Mouse (Mus musculus): ENCODE measurements around the gene Nmt1. TPM values are rescaled to one million over a fixed set of nuclear protein-coding genes. Genes with fewer than 3 reads are reported as not detected.
A peak's percentile ranks its signal among the peaks of the same experiment; 100 is the strongest.

Gene Nmt1
- total and polyA plus RNA-seq, 3 experiments: 37.1 to 67.2 (median 60.5) TPM

DNA sequence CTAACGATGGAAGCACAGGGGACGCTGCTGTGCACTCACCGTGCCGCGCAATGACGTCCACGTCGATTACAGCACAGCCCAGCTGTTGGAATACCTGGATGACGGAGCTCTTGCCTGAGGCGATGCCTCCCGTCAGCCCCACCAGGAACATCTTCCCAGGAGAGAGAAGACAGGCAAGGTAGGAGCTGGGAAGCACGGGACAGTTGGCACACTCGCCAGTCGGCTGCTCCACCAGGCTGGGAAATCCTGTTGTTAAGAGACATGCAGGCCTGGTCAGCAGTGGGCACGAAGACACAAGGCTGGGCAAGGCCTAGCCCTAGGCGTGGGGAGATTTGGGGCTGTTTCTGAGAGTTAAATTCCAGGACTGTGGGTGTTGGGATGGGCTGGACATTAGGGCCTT is 27.9 kb upstream of the Nmt1 start:
- no peak overlapping the region for H3K4me3 ChIP-seq
- intact Hi-C loops (cut with DNase I): no loop called here
- H3K4me1 ChIP-seq (ENCODE audit: control insufficient read depth, insufficient read depth, low read length): peaks cover 6% of the 10 kb centered on the region
- 94% methylated on average over 16 of the region's 16 CpGs for WGBS
- no peak overlapping the region for H3K9ac ChIP-seq (ENCODE audit: low read depth, low read length)
- no peaks in the 10 kb centered on the region for H3K36me3 ChIP-seq (ENCODE audit: control insufficient read depth, insufficient read depth, low read length)
- TF ChIP-seq EP300 (IDR thresholded peaks at IDR 0.05; ENCODE audit: insufficient read depth, low read depth, low read length) (no peak), CTCF (IDR thresholded peaks at IDR 0.05) (no peak), POLR2A (IDR thresholded peaks at IDR 0.05; ENCODE audit: insufficient read depth, low read depth, low read length) (no peak)
- no peak for DNase-seq
- no peak overlapping the region for H3K27ac ChIP-seq
- H3K79me2 ChIP-seq (replicated peaks; ENCODE audit: control insufficient read depth, insufficient read depth, low read length): no peaks in the 10 kb centered on the region
- no peaks in the 10 kb centered on the region for H3K27me3 ChIP-seq (ENCODE audit: control insufficient read depth, insufficient read depth, low read length)

DNA sequence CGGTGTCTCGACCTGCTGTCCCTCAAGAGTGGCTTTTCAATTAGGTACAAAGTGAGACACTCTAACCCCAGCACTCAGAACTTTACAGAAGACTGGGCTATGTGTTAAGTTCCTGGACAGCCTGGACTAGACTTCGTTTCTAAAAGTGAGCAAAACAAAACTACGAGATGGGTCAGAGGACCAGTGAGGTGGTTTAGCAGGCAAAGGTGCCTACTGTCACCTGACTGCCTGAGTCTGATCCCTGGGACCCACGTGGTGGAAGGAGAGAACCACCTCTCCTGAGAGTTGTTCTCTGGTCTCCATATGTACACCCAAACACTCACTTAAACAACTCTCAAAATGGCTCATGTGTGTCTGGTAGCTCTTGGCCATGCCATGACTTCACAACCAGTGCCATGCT is 26.9 kb upstream of the Nmt1 start:
- 80% methylated on average over 5 of the region's 5 CpGs for WGBS
- Histone ChIP-seq H3K4me1 (ENCODE audit: control insufficient read depth, insufficient read depth, low read length) (peaks cover 9% of the 10 kb centered on the region), H3K36me3 (ENCODE audit: control insufficient read depth, insufficient read depth, low read length) (no peaks in the 10 kb centered on the region), H3K27ac (no peak overlapping the region), H3K4me3 (no peak overlapping the region), H3K9ac (ENCODE audit: low read depth, low read length) (no peak overlapping the region), H3K79me2 (replicated peaks; ENCODE audit: control insufficient read depth, insufficient read depth, low read length) (no peaks in the 10 kb centered on the region), H3K27me3 (ENCODE audit: control insufficient read depth, insufficient read depth, low read length) (no peaks in the 10 kb centered on the region)
- DNase-seq: no peak
- TF ChIP-seq POLR2A (IDR thresholded peaks at IDR 0.05; ENCODE audit: insufficient read depth, low read depth, low read length) (no peak), EP300 (IDR thresholded peaks at IDR 0.05; ENCODE audit: insufficient read depth, low read depth, low read length) (no peak), CTCF (IDR thresholded peaks at IDR 0.05) (no peak)
- intact Hi-C loops (cut with DNase I): no loop called here

- H3K36me3 ChIP-seq (ENCODE audit: control insufficient read depth, insufficient read depth, low read length): no peaks in the 10 kb centered on the region
- intact Hi-C loops (cut with DNase I): no loop called here
- peaks cover 13% of the 10 kb centered on the region for H3K4me1 ChIP-seq (ENCODE audit: control insufficient read depth, insufficient read depth, low read length)
- DNase-seq: peak; percentile 72 to 87
- no peak overlapping the region for H3K9ac ChIP-seq (ENCODE audit: low read depth, low read length)
- 0 out of 2 replicates have a peak, but pooled peaks have one; percentile 19 for TF ChIP-seq POLR2A (IDR thresholded peaks at IDR 0.05; ENCODE audit: insufficient read depth, low read depth, low read length)
- peak; percentile 78 for TF ChIP-seq EP300 (IDR thresholded peaks at IDR 0.05; ENCODE audit: insufficient read depth, low read depth, low read length)
- TF ChIP-seq CTCF (IDR thresholded peaks at IDR 0.05): no peak
- H3K27ac ChIP-seq: peak overlapping the region; percentile 43
- H3K79me2 ChIP-seq (replicated peaks; ENCODE audit: control insufficient read depth, insufficient read depth, low read length): no peaks in the 10 kb centered on the region
- no peaks in the 10 kb centered on the region for H3K27me3 ChIP-seq (ENCODE audit: control insufficient read depth, insufficient read depth, low read length)
- no peak overlapping the region for H3K4me3 ChIP-seq
- 32% methylated on average over 5 of the region's 5 CpGs for WGBS
Measured at GRCm38 (mm10) chr11:103003210-103003609, 24.8 kb upstream of the Nmt1 start.

GRCm38 (mm10) chr11:103004852-103005251 is 23.1 kb upstream of the Nmt1 start:
- H3K27me3 ChIP-seq (ENCODE audit: control insufficient read depth, insufficient read depth, low read length): no peaks in the 10 kb centered on the region
- H3K9ac ChIP-seq (ENCODE audit: low read depth, low read length): no peak overlapping the region
- H3K79me2 ChIP-seq (replicated peaks; ENCODE audit: control insufficient read depth, insufficient read depth, low read length): no peaks in the 10 kb centered on the region
- intact Hi-C loops (cut with DNase I): no loop called here
- WGBS: 33% methylated on average over 1 of the region's 1 CpGs
- no peak overlapping the region for H3K4me3 ChIP-seq
- DNase-seq: no peak
- peaks cover 12% of the 10 kb centered on the region for H3K4me1 ChIP-seq (ENCODE audit: control insufficient read depth, insufficient read depth, low read length)
- TF ChIP-seq CTCF (IDR thresholded peaks at IDR 0.05) (no peak), EP300 (IDR thresholded peaks at IDR 0.05; ENCODE audit: insufficient read depth, low read depth, low read length) (no peak)
- H3K27ac ChIP-seq: no peak overlapping the region; the same call in 1 of the 2 replicates
- H3K36me3 ChIP-seq (ENCODE audit: control insufficient read depth, insufficient read depth, low read length): no peaks in the 10 kb centered on the region; the same call in 1 of the 2 replicates

GRCm38 (mm10) chr11:103005254-103005981 is 22.6 kb upstream of the Nmt1 start:
- Histone ChIP-seq H3K36me3 (ENCODE audit: control insufficient read depth, insufficient read depth, low read length) (no peaks in the 10 kb centered on the region; the same call in 1 of the 2 replicates), H3K79me2 (replicated peaks; ENCODE audit: control insufficient read depth, insufficient read depth, low read length) (no peaks in the 10 kb centered on the region), H3K4me3 (no peak overlapping the region), H3K27ac (no peak overlapping the region; the same call in 1 of the 2 replicates), H3K27me3 (ENCODE audit: control insufficient read depth, insufficient read depth, low read length) (no peaks in the 10 kb centered on the region), H3K9ac (ENCODE audit: low read depth, low read length) (no peak overlapping the region), H3K4me1 (ENCODE audit: control insufficient read depth, insufficient read depth, low read length) (peaks cover 12% of the 10 kb centered on the region)
- no peak for DNase-seq
- intact Hi-C loops (cut with DNase I): no loop called here
- no peak for TF ChIP-seq POLR2A (IDR thresholded peaks at IDR 0.05; ENCODE audit: insufficient read depth, low read depth, low read length)
- TF ChIP-seq EP300 (IDR thresholded peaks at IDR 0.05; ENCODE audit: insufficient read depth, low read depth, low read length): no peak
- no peak for TF ChIP-seq CTCF (IDR thresholded peaks at IDR 0.05)
- 75% methylated on average over 11 of the region's 11 CpGs for WGBS

DNA sequence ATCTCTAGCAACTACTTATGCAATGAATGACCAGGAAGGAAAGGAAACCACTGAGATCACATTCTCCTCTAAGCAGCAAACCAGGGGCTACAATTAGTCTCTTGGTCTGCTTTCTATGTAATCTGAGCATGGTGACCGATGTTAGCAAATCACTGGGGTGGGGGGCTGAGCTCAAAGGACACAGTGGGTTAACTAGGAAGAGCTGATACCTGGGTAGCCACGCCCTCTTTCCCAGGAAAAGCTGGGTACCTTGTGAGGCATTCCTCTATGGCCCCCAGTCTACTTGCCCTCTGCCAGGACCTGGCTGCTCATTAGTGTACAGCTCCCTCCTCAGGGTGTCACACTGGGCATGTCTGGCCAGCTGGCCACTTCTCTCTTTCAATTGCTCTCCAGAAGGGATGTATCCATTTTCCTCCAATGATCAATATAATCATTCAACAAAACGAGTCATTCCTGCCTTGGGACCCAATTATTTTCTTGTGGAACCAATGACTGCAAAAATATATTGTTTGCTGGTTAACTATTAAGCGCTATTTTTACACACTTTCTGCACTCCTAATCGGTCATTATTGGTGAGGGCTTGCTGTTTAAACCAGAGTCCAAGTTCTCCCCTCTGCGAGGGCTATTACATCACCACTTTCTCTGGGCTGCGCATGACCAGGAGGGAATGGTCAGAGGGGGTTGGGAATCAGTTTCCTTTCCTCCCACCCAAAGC is 21.5 kb upstream of the Nmt1 start:
- H3K27ac ChIP-seq: peak overlapping the region; percentile 57

More for the DNA sequence above, 21.5 kb upstream of the Nmt1 start:
- intact Hi-C loops (cut with DNase I): no loop called here
- H3K36me3 ChIP-seq (ENCODE audit: control insufficient read depth, insufficient read depth, low read length): no peaks in the 10 kb centered on the region; the same call in 1 of the 2 replicates
- H3K4me3 ChIP-seq: no peak overlapping the region
- TF ChIP-seq EP300 (IDR thresholded peaks at IDR 0.05; ENCODE audit: insufficient read depth, low read depth, low read length) (no peak), CTCF (IDR thresholded peaks at IDR 0.05) (no peak), POLR2A (IDR thresholded peaks at IDR 0.05; ENCODE audit: insufficient read depth, low read depth, low read length) (no peak)
- DNase-seq: no peak
- no peaks in the 10 kb centered on the region for H3K27me3 ChIP-seq (ENCODE audit: control insufficient read depth, insufficient read depth, low read length)
- no peaks in the 10 kb centered on the region for H3K79me2 ChIP-seq (replicated peaks; ENCODE audit: control insufficient read depth, insufficient read depth, low read length)
- H3K4me1 ChIP-seq (ENCODE audit: control insufficient read depth, insufficient read depth, low read length): peaks cover 14% of the 10 kb centered on the region
- WGBS: 75% methylated on average over 7 of the region's 7 CpGs
- no peak overlapping the region for H3K9ac ChIP-seq (ENCODE audit: low read depth, low read length)
